Mouse (Mus musculus): Measurements from ENCODE around the gene Phactr1. TPM values are rescaled to one million over a fixed set of nuclear protein-coding genes. Genes with fewer than 3 reads are reported as not detected.

Gene Phactr1
- polyA plus RNA-seq, 1 experiment from 2014 or later: 0.72 TPM

GRCm38 (mm10) chr13:42684181-42684580, 3.8 kb downstream of the Phactr1 start:
- Histone ChIP-seq H3K4me1 (ENCODE audit: insufficient read depth) (no peaks in the 10 kb centered on the region), H3K4me3 (ENCODE audit: low read depth, low read length) (no peak overlapping the region), H3K9me3 (ENCODE audit: low read length) (no peaks in the 10 kb centered on the region), H3K9ac (replicated peaks) (no peak overlapping the region), H3K27me3 (ENCODE audit: insufficient read depth, low read length) (no peaks in the 10 kb centered on the region), H3K27ac (ENCODE audit: low read depth) (no peak overlapping the region), H3K4me2 (ENCODE audit: low read depth, low read length) (no peak overlapping the region), H3K36me3 (replicated peaks; ENCODE audit: insufficient read depth, low read length) (no peaks in the 10 kb centered on the region)
- DNase-seq: no peak
- no peak for ATAC-seq
- TF ChIP-seq CTCF (IDR thresholded peaks at IDR 0.05; ENCODE audit: low read depth): no peak
- TF ChIP-seq EP300 (IDR thresholded peaks at IDR 0.05; ENCODE audit: low read depth): no peak
- WGBS (ENCODE audit: insufficient replicate concordance): 80% methylated on average over 7 of the region's 7 CpGs

GRCm38 (mm10) chr13:42692233-42692632, 11.8 kb downstream of the Phactr1 start:
- ATAC-seq (no peak), DNase-seq (no peak)
- Histone ChIP-seq H3K27ac (ENCODE audit: low read depth) (no peak overlapping the region), H3K27me3 (ENCODE audit: insufficient read depth, low read length) (no peaks in the 10 kb centered on the region), H3K9ac (replicated peaks) (no peak overlapping the region), H3K4me1 (ENCODE audit: insufficient read depth) (no peaks in the 10 kb centered on the region), H3K9me3 (ENCODE audit: low read length) (no peaks in the 10 kb centered on the region), H3K4me3 (ENCODE audit: low read depth, low read length) (no peak overlapping the region), H3K4me2 (ENCODE audit: low read depth, low read length) (no peak overlapping the region), H3K36me3 (replicated peaks; ENCODE audit: insufficient read depth, low read length) (no peaks in the 10 kb centered on the region)
- WGBS (ENCODE audit: insufficient replicate concordance): 56% methylated on average over 4 of the region's 4 CpGs
- TF ChIP-seq EP300 (IDR thresholded peaks at IDR 0.05; ENCODE audit: low read depth) (no peak), CTCF (IDR thresholded peaks at IDR 0.05; ENCODE audit: low read depth) (no peak)

- DNase-seq (no peak), ATAC-seq (no peak)
- TF ChIP-seq EP300 (IDR thresholded peaks at IDR 0.05; ENCODE audit: low read depth) (no peak), CTCF (IDR thresholded peaks at IDR 0.05; ENCODE audit: low read depth) (no peak)
- no peaks in the 10 kb centered on the region for H3K36me3 ChIP-seq (replicated peaks; ENCODE audit: insufficient read depth, low read length)
- WGBS (ENCODE audit: insufficient replicate concordance): 60% methylated on average over 5 of the region's 5 CpGs
- no peak overlapping the region for H3K4me3 ChIP-seq (ENCODE audit: low read depth, low read length)
- no peak overlapping the region for H3K9ac ChIP-seq (replicated peaks)
- no peaks in the 10 kb centered on the region for H3K9me3 ChIP-seq (ENCODE audit: low read length)
- H3K4me2 ChIP-seq (ENCODE audit: low read depth, low read length): no peak overlapping the region
- H3K27me3 ChIP-seq (ENCODE audit: insufficient read depth, low read length): no peaks in the 10 kb centered on the region
- H3K27ac ChIP-seq (ENCODE audit: low read depth): no peak overlapping the region
- H3K4me1 ChIP-seq (ENCODE audit: insufficient read depth): no peaks in the 10 kb centered on the region
Measured at GRCm38 (mm10) chr13:42696641-42697040, 16.2 kb downstream of the Phactr1 start.

- Histone ChIP-seq H3K9ac (replicated peaks) (no peak overlapping the region), H3K27ac (ENCODE audit: low read depth) (no peak overlapping the region), H3K4me3 (ENCODE audit: low read depth, low read length) (no peak overlapping the region), H3K36me3 (replicated peaks; ENCODE audit: insufficient read depth, low read length) (no peaks in the 10 kb centered on the region), H3K27me3 (ENCODE audit: insufficient read depth, low read length) (peaks cover 26% of the 10 kb centered on the region), H3K9me3 (ENCODE audit: low read length) (no peaks in the 10 kb centered on the region), H3K4me1 (ENCODE audit: insufficient read depth) (no peaks in the 10 kb centered on the region), H3K4me2 (ENCODE audit: low read depth, low read length) (no peak overlapping the region)
- DNase-seq (no peak), ATAC-seq (no peak)
- TF ChIP-seq EP300 (IDR thresholded peaks at IDR 0.05; ENCODE audit: low read depth) (no peak), CTCF (IDR thresholded peaks at IDR 0.05; ENCODE audit: low read depth) (no peak)
- 12% methylated on average over 11 of the region's 11 CpGs for WGBS (ENCODE audit: insufficient replicate concordance)
Measured at GRCm38 (mm10) chr13:42709148-42709547, 28.7 kb downstream of the Phactr1 start.

DNA sequence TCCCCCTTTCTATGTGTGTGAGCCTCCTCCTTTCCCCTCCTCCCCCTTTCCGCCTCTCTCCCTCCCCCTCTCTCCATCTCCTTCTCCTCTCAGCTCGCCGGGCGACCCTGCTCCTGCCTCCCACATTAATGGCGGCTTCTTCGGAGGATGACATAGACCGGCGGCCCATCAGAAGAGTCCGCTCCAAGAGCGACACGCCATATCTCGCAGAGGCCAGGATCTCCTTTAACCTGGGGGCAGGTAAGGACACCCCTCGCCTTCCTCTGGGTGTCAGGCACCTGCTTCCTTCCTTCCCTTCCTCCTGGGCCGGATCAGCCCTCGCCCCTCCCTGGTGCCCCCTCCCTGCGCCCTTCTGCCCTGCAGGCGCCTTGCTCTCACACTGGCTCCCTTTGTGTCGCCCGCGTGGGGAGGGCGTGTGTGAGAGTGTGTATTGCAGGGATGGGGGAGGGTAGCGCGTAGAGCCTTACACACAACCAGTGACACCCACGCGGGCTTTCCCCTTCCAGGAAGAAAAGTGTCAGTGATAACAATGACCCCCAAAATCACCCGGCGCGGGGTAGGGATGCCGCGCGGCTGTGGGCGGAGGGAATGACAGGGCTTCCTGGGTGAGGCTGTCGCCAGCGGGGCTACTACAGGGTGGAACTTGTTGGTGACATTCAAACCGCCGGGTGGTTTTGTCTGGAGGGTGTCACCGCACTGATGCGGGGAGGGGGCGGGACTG, 29.3 kb downstream of the Phactr1 start:
- no peak overlapping the region for H3K4me2 ChIP-seq (ENCODE audit: low read depth, low read length)
- TF ChIP-seq EP300 (IDR thresholded peaks at IDR 0.05; ENCODE audit: low read depth): no peak
- H3K9me3 ChIP-seq (ENCODE audit: low read length): no peaks in the 10 kb centered on the region
- peaks cover 26% of the 10 kb centered on the region for H3K27me3 ChIP-seq (ENCODE audit: insufficient read depth, low read length)
- no peak overlapping the region for H3K4me3 ChIP-seq (ENCODE audit: low read depth, low read length)
- H3K36me3 ChIP-seq (replicated peaks; ENCODE audit: insufficient read depth, low read length): no peaks in the 10 kb centered on the region
- DNase-seq: no peak
- WGBS (ENCODE audit: insufficient replicate concordance): 5% methylated on average over 38 of the region's 39 CpGs
- no peaks in the 10 kb centered on the region for H3K4me1 ChIP-seq (ENCODE audit: insufficient read depth)
- H3K27ac ChIP-seq (ENCODE audit: low read depth): no peak overlapping the region
- ATAC-seq: no peak
- no peak overlapping the region for H3K9ac ChIP-seq (replicated peaks)

- no peak overlapping the region for H3K27ac ChIP-seq (ENCODE audit: low read depth)
- H3K36me3 ChIP-seq (replicated peaks; ENCODE audit: insufficient read depth, low read length): no peaks in the 10 kb centered on the region
- no peak overlapping the region for H3K4me2 ChIP-seq (ENCODE audit: low read depth, low read length)
- ATAC-seq (no peak), DNase-seq (peak; percentile 44)
- no peak overlapping the region for H3K9ac ChIP-seq (replicated peaks)
- TF ChIP-seq CTCF (IDR thresholded peaks at IDR 0.05; ENCODE audit: low read depth) (no peak), EP300 (IDR thresholded peaks at IDR 0.05; ENCODE audit: low read depth) (no peak)
- H3K4me1 ChIP-seq (ENCODE audit: insufficient read depth): no peaks in the 10 kb centered on the region
- H3K4me3 ChIP-seq (ENCODE audit: low read depth, low read length): no peak overlapping the region
- H3K27me3 ChIP-seq (ENCODE audit: insufficient read depth, low read length): peaks cover 26% of the 10 kb centered on the region
- 34% methylated on average over 2 of the region's 2 CpGs for WGBS (ENCODE audit: insufficient replicate concordance)
- no peaks in the 10 kb centered on the region for H3K9me3 ChIP-seq (ENCODE audit: low read length)
Measured at GRCm38 (mm10) chr13:42711510-42711909, 31.1 kb downstream of the Phactr1 start.
